Mouse (Mus musculus): ENCODE results near the gene Ltb.

Ltb gene

DNA sequence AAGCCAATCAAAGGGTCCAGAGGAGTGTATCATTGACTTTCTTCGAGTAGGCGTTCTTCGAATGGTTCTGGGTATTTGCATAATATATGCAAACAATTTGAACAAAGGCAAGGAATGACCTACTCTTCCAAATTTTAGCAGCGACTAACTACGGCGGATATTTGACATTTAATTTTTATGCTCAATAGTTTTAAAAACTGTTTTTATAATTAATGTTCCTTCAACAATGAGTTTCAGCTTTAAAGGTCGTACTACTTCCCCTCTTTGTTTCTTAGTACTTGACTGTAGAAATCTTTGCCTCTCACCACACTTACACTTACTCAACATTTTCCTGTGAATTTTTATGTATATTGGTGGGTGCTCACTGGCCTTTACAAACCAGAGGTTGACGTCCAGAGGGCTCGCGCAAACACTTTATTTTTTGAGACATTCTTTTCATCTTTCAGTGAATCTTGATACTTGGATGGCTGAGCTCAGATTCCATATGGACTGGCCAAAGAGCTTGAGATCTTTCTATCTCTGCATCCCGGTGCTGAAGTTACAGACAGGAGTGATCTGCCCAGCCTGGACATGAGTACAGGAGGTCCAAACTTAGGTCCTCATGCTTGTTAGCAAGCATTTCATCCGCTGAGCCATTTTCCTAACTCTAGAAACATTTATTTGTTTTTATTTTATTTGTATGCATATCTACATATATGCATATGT lies 28.6 kb upstream of the Ltb start:
- no peak for DNase-seq (ENCODE audit: low spot score in 2 of 2)

DNA sequence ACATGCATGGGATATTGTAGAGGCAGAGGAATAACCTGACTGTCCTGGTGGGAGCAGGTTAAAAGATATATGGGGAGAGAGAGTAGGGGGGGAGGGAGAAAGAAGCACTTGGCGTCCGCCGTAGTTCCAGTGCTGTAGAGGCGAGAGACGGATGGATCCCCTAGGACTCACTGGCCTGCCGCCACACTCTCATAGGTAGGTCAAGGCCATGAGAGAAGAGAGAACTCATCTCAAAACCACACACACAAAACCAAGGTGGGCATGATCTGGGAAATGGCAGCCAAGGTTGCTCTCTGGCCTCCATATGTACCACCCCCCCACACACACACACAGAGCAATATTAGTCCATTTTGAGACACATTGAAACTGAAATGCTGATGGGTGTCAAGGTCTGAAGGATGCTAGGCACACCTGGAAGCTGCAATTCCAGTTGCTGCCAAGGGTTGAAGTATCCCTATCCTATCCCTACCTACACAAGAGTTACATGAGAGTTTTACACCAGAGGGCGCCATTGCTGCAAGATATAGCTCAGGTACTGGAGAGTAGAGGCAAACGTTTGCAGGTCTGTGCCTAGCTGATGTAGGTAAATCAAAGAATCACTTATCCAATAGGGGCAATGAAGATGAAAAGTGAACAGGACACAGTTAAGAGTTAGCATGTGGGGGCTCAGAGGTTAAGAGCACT lies 27.7 kb upstream of the Ltb start:
- no peak for DNase-seq (ENCODE audit: low spot score in 2 of 2)

DNA sequence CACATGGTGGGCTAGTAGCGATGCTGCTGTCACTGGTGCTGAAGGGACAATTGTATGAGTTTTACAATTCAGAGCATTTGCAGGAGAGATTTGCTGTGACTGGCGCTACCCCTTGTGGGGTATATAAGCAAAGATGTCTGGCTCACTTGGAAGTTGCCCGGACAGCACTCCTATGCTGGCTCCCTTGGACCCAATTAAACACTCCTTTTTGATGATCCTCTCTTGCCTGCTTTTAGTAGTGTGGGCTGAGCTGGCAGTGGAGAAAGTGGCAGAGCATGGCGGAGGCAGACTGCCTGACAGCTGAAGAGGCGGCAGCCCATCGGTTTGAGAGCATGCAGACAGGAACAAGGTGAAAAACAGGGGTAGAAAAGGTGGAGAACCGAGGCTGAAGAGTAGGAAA lies 26.4 kb upstream of the Ltb start:
- no peak for DNase-seq (ENCODE audit: low spot score in 2 of 2)

DNA sequence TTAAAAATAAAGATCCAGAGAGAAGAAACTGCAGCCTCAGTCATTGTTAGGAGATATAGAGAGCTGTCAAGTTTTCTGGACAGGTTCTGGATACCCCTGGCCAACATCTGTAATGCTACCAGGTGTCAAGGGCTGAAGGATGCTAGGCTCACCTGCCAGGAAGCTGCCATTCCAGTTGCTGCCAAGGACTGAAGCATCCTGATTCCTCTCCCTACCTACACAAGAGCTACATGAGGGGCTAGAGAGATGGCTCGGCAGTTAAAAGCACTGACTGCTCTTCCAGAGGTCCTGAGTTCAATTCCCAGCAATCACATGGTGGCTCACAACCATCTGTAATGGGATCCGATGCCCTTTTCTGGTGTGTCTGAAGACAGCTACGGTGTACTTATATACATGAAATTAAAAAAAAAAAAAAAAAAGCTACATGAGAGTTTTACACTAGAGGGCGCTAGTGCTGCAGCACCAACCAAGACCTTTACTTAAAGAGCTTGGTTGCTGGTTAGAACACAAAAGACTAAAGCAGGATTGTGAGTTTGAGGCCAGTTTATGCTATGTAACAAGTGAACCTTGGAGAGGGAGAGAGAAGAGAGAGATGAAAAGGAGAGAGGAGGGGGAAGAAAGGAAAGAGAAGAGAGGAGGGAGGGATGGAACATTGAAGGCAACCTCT lies 25.6 kb upstream of the Ltb start:
- DNase-seq (ENCODE audit: low spot score in 2 of 2), result no peak

DNA sequence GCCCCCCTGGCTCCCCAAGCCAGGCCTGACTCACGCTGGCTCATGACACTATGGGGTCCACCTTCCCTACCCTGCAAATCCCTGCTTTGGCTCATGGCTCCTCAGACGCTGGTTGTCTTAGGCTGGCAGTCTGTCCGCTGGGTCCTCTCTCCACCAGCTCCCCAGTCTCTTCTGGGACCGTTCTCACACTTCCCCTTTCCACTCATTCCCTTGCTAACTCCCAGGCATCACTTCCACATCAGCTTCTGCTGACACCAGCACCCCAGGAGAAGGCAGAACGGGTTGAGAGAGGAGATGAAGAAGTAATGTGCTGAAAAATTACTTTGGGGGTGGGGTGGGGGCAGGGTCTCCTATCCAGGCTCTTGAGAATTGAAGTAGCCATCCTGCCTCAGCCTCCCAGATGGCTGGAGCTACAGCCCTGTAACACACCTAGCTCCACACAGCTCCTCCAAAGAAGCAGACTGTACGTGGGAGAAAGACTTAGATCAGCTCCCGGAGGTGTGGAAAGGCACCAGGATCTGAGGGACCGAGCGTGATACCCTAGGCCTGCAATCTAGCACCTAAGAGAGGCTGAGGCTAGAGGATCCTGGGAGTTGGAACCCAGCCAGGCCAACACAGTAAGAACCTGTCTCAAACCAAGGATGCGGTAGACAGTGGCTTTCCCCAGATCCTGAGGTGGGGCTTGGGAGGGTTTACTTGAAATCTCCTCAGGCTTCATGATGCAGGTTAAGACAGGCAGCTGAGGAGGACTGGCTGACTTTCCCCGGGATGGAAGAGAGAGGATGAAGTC lies 21.6 kb upstream of the Ltb start:
- no peak for DNase-seq (ENCODE audit: low spot score in 2 of 2)

DNA sequence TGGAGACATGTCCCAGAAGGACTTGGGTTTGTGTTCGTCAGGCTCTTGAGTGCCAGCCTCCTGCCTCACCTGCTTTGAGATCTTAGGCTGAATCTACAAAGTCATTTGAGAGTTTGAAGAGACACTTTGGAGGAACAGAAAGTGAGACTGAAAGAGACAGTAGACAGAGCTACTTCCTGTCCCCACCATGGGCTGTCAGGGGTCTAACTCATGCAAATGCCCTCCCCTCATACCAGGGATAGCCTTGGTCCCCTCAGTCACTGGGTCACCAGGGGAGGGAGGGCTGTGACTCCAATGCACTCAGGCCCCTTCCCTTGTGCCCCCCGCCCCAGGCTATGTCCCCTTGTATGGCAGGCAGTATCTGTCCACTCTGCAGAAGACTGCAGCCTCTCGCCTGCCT lies 20.9 kb upstream of the Ltb start:
- DNase-seq (ENCODE audit: low spot score in 2 of 2), result no peak

DNA sequence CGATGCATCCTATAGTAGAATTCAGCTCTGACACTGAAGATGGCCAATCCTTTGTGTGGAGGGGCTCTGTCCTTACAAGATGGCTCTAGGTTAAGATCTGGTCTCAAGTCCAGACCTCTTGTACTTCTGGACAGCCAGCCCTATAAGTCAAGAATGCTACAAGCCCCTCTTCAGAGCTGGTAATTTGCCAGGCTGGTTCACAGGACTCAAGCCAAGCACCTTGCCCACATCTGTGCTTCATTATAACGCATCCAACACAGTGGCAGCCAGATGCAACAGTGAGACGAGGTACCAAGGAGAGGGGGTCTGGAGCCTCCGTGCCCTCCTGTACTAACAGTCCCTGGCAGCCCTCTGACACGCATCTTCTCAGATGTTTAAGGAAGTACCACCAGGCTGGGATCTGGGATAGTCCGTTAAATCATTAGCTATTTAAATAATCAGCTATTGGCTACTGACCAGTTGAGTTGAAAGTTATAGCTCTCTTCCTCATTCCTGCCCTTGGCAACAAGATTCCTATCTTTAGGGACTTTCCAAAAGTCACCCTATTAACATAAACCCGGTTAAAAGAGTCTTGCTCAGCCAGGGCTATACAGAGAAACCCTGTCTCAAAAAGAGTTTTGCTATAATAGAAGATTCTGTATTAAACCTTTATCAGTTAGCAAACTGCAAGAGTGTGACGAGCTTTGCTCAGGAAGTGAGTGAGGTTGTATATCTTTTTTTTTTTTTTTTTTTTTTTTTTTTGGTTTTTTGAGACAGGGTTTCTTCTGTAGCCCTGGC lies 19.9 kb upstream of the Ltb start:
- no peak for DNase-seq (ENCODE audit: low spot score in 2 of 2)

DNA sequence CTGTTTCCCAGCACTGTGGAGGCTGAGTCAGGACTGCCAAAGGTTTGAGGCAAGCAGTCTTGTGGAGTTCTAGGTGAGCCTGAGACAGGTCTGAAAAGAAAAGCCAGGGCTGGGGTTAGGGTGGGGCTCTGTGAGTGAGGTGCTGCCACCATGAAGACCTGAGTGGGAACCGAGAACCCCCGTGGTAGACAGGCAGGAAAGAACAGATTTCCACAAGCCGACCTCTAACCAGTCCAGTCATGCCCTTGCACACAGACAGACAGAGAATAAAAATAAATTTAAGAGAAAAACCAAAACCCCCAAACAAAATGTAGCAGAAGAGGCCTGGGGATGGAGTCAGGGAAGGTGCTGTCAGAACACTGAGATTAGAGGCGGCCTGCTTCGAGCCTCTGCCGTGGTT lies 18.9 kb upstream of the Ltb start:
- DNase-seq (ENCODE audit: low spot score in 2 of 2), result no peak

DNA sequence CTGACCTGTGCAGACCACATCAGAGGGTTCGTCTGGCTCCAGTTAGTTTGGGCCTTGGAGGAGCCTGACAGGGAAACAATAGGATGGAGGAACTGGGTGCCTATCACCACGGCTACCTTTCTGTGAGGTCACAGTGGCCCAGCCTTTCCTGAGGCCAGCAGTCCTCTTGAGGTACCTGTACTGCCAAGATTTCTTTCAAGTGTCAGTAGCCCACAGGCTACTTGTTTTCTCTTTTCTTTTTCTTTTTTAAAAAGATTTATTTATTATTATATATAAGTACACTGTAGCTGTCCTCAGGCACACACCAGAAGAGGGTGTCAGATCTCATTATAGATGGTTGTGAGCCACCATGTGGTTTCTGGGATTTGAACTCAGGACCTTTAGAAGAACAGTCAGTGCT lies 18.3 kb upstream of the Ltb start, which contains the start of gene Aif1:
TSS of gene Aif1 (minus strand) at position 101 of the 400 bp plus-strand sequence.
- DNase-seq (ENCODE audit: low spot score in 2 of 2), result no peak

DNA sequence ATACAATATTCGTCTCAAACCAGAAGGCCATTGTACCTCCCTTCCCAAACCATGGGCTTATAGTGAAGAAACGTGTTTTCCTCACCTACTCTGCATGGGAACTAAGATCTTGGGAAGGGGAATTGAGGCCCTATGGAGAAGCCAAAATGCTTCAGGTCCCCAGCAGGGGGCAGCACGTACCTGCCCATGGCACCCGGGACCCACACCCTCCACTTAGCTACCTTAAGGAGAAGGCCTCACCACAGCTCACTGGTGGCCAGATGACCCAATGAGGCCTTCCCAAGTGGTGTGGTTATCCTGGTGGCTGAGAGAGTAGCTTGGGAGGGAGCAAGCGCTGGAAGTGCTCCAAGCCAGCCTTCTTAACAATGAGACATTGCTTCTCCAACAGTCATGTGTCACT lies 15.7 kb upstream of the Ltb start:
- DNase-seq (ENCODE audit: low spot score in 2 of 2), result peak; percentile 63 to 76

DNA sequence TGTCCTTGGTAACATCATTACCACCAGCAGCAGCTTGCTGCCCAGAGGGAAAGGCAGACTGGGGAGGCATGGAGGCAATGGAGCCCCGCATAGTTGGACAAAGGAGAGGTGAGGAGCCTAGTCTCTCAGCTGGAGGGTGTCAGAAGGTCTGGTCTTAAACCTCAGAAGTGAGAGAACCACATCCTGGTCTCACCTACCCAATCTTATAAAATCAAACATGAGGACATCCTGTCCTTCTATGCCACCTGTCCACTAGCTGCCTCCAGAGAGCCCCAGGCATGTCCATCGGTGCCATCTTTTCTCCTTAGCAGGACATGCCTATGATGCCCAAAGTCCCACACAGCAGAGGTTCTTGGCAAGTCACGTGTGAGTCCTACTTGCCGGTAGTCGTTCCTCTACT lies 14.1 kb upstream of the Ltb start:
- no peak for DNase-seq (ENCODE audit: low spot score in 2 of 2)

DNA sequence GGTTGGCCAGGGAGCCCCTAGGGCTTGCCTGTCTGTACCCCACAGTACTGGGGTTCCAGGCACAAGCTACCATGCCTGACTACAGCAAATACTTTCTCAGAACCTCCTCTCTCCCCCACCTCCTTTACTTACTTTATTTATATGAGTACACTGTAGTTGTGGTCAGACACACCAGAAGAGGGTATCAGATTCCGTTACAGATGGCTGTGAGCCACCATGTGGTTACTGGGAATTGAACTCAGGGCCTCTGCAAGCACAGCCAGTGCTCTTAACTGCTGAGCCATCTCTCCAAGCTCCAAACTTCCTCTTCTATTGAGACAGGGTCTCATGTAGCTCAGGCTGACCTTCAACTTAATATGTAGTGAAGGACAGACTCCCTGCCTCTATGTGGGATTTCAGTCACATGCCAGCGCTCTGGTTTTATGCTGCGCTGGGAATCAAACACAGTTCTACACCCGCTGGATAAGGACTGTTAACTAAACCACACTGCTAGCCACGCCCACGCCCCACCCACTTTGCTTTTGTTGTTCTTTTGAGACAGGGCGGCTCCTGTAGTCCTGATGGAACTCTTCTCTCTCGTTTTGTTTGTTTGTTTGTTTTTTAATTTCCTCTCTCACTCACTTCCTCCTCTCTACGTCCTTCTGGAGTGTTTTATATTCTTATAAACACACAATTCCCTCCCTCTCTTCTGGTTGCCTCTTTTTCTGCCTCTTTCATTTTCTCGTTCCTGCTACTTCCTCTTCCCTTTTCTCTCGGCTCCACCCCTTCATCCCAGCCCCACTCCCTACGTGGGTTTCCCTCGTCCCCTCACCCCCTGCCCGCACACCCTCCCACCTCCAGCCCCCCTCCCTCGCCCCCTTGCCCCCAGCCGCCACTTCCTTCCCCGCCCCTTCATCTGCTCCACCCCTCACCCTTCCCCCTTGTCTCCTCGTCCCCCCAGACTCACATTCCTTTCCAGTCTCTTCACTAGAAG lies 8.3 kb upstream of the Ltb start:
- peak in 1 of 2 experiments; percentile 51 for DNase-seq (ENCODE audit: low spot score in 2 of 2)

DNA sequence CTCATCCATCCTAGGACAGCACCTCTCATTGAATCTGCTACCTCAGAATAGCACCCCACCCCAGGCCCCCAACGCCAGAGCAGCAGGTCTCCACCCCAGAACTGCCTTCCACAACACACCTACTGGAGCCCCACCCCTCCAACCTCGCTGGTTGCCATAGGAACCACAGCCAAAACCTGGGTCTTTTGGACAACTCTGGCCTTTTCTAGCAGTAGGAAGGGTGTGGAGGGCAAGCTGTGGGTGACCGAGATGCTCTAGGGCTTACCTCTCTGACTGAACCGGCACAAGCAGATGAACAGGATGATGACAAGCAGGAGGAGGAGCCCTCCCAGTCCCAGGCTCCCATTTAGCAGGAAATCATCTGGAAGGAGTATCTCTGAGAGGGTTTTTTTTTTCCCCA lies 7.6 kb upstream of the Ltb start:
- DNase-seq (ENCODE audit: low spot score in 2 of 2), result no peak

DNA sequence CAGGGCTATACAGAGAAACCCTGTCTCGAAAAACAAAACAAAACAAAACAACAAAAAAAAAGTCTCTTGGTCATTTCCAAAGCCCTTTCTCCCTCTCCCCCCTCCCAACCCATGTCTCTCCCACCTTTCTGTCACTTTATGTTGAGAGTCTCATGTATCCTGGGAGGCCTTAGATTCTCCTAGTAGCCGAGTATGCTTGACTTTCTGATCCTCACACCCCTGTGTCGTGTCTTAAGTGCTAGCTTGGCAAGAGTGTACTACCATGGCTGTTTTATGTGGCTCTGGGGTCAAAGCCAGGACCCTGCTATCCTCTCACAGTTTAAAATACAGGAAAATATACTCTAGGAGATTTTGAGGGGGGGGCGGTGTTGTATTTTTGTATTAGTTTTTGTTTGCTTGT lies 6.9 kb upstream of the Ltb start:
- no peak for DNase-seq (ENCODE audit: low spot score in 2 of 2)

DNA sequence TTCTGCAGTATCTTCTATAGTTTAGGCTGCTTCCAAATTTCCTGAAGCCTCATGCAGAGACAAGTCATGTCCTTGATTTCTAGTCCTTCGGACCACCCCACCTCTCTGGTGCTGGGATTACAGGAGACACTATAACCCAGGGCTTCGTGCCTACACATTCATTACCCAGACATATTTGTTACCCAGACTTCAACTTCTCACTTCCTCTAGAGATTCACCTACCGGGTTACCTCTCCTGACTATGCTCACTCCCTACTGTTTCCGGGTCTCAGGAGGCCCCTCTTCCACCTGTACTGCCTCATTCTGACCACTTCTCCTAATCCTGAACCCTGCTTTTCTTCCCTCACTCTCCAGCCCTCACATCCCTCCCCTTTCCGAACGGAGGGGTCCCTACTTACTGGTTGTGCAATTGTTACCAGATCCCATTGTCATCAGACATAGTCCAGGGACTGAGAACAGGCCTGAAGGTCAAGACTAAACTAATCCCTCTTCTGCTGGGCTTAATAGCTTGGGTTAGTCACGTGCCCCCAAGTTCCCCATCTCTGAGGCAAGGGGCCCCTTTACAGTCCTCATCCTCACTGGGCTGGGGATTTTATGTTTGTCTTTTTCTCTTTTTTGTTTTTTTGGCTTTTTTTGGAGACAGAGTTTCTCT lies 6.2 kb upstream of the Ltb start, which contains the start of gene Lst1:
TSS of gene Lst1 (minus strand) at position 481 of the 652 bp plus-strand sequence.
- no peak for DNase-seq (ENCODE audit: low spot score in 2 of 2)

DNA sequence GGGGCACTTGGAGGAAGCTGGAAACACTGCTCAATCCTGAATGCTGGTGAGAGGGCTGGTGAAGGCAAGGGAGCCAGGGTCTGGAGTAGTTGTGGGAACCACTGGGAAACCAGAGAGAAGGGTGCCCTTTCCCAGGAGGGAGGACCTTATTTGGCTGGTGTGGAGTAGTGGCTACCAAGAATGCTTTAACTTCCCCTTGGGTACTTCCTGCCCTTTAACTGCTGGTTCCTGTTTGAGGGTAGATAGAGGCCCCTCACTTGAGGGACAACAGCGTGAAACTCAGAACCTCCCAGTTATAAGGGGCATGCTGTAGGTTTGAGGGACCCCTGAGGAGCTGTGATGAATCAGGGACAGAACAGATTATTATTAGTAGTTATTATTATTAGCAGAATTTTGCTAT lies 5.1 kb upstream of the Ltb start:
- DNase-seq (ENCODE audit: low spot score in 2 of 2), result no peak

DNA sequence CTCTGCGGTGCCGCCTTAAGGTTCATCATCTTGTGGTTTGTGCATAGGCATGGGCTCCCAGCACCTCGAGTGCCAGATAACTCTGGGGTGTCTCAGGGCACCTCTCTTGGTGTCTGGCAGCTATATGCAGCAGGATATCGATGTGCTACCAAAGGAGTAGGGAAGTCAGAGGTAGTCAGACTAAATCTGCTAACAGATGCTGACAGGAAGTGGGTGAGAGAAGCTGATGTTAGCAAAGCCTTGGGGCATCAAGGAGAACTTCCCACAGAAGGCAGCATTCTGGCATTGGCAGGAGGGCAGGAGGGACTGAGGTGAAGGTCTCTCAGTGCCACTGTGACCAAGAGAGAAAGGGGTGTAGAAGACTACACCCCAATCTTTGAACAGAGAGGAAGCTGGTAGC lies 4.1 kb upstream of the Ltb start:
- no peak for DNase-seq (ENCODE audit: low spot score in 2 of 2)

DNA sequence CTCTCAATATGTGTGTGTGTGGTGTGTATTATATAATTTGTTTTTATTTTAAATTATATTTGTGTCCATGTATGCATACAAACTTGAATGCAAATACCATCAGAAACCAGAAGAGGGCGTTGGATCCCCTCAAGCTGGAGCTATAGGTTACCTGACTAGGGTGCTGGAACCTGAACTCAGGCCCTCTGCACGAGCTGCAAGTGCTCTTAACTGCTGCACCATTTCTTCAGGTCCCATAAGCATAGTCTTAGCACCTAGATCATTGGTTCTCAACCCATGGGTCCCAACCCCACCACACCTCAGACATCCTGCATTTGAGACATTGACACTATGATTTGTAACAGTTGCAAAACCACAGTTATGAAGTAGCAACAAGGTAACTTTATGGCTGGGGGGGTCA lies 2.5 kb upstream of the Ltb start:
- DNase-seq (ENCODE audit: low spot score in 2 of 2), result no peak

DNA sequence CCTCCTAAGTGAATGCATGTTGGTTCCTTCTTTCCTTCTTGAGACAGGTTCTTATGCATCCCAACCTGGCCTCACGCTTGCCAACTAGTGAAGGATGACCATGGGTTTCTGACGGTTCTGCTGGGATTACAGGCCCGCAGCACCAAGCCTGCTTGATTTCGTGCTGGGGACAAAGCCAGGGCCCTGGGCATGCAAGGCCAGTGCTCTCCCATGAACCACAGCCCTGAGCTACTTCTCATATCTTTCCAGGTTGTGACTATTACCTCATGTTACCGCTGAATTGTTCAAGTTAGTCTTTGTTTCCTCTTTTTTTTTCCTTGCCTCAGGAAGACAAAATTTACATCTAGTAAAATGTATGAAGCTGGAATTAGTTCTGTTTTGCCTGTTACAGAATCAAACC lies 1.3 kb upstream of the Ltb start:
- DNase-seq (ENCODE audit: low spot score in 2 of 2), result no peak
